Mouse (Mus musculus) Patski (cell line): ENCODE data around the gene Olfr1417. TPM values are rescaled to one million over a fixed set of nuclear protein-coding genes. Genes with fewer than 3 reads are reported as not detected.

Experiments
- ATAC-seq: fragments of 100-300 bp; one replicate; pipeline ENCODE4 v1.8.0; 2021
- CTCF ChIA-PET: fragments of 350-600 bp; sonication (Branson Sonifier 250); formaldehyde crosslinking; loops from one replicate; lab custom pipeline; 2022; ENCODE audit warnings: inconsistent platforms; lab: Charles Lee
- POLR2A ChIA-PET: fragments of 350-600 bp; sonication (Branson Sonifier 250); formaldehyde crosslinking; loops from one replicate; lab custom pipeline; 2022; ENCODE audit warnings: antibody characterized with exemption, inconsistent platforms; lab: Charles Lee
- DNase-seq: peaks from one replicate; pipeline ENCODE4 v3.0.0-alpha.2; 2011; ENCODE audit warnings: low read depth, low spot score
- H3K27me3 ChIP-seq: fragments of 371-371 bp; one replicate; pipeline ENCODE4 v1.5.1; 2021
- CTCF ChIP-seq: fragments of 100-300 bp; IDR thresholded peaks from one replicate; pipeline ENCODE4 v1.5.1; 2021
- in situ Hi-C: fragments of 300-500 bp; cut with MboI; formaldehyde crosslinking; loops from 3 replicates; pipeline ENCODE4 v1.11.1; 2018; ENCODE audit warnings: low pct_unique_long_range_greater_than_20kb, mixed read lengths
- polyA plus RNA-seq: library from polyadenylated mRNA; unstranded; gene quantifications from one replicate; pipeline ENCODE4 v1.2.3, GENCODE M21; 2021

The Olfr1417 gene
- polyA plus RNA-seq, 1 experiment from 2014 or later = 1.1 TPM

GRCm38 (mm10) chr19:11811688-11812365 is 27.2 kb downstream of the Olfr1417 start:
- CTCF ChIA-PET = interaction anchor here (0.8 kb wide), 1 partner anchor 9 kb away, joined by 3 read pairs; no protein-coding TSS in a partner anchor
- POLR2A ChIA-PET = interaction anchor here (0.8 kb wide), 1 partner anchor 9 kb away, joined by 3 read pairs; no protein-coding TSS in a partner anchor
- ATAC-seq (no peak), DNase-seq (no peak)
- no peak for TF ChIP-seq CTCF
- in situ Hi-C loops = no loop called here
- H3K27me3 ChIP-seq = no peaks in the 10 kb centered on the region

- in situ Hi-C loops = no loop called here
- no peaks in the 10 kb centered on the region for H3K27me3 ChIP-seq
- ATAC-seq (no peak), DNase-seq (no peak)
- ChIA-PET POLR2A (no interaction called here), CTCF (interaction anchor here (1.1 to 1.8 kb wide), 2 partner anchors 9 to 33 kb away, joined by 3 to 8 read pairs; no protein-coding TSS in a partner anchor)
- no peak for TF ChIP-seq CTCF
Measured at GRCm38 (mm10) chr19:11810856-11811255, 28.2 kb downstream of the Olfr1417 start.

- no peak for TF ChIP-seq CTCF
- in situ Hi-C loops = no loop called here
- CTCF ChIA-PET = interaction anchor here (0.6 to 1.8 kb wide), 3 partner anchors 10 to 38 kb away, joined by 3 to 8 read pairs (median 3); no protein-coding TSS in a partner anchor
- DNase-seq (no peak), ATAC-seq (no peak)
- POLR2A ChIA-PET = no interaction called here
- no peaks in the 10 kb centered on the region for H3K27me3 ChIP-seq
Measured at GRCm38 (mm10) chr19:11810003-11810758, 28.8 kb downstream of the Olfr1417 start.

- POLR2A ChIA-PET = interaction anchor here (1.4 kb wide), 1 partner anchor 10 kb away, joined by 3 read pairs; no protein-coding TSS in a partner anchor
- no peak for TF ChIP-seq CTCF
- H3K27me3 ChIP-seq = no peaks in the 10 kb centered on the region
- in situ Hi-C loops = no loop called here
- no peak for ATAC-seq
- DNase-seq = no peak
- CTCF ChIA-PET = interaction anchor here (0.9 to 3.7 kb wide), 4 partner anchors 9 to 28 kb away, joined by 3 to 16 read pairs (median 4); no protein-coding TSS in a partner anchor
Measured at GRCm38 (mm10) chr19:11808452-11808851, 30.6 kb downstream of the Olfr1417 start.

GRCm38 (mm10) chr19:11807822-11808221 is 31.2 kb downstream of the Olfr1417 start:
- POLR2A ChIA-PET = no interaction called here
- no peak for DNase-seq
- H3K27me3 ChIP-seq = no peaks in the 10 kb centered on the region

GRCm38 (mm10) chr19:11807251-11807650 is 31.8 kb downstream of the Olfr1417 start:
- ChIA-PET CTCF (interaction anchor here (0.8 to 3.7 kb wide), 4 partner anchors 8 to 100 kb away, joined by 3 to 16 read pairs (median 3); no protein-coding TSS in a partner anchor), POLR2A (no interaction called here)
- in situ Hi-C loops = no loop called here
- H3K27me3 ChIP-seq = no peaks in the 10 kb centered on the region
- no peak for TF ChIP-seq CTCF
- no peak for DNase-seq
- no peak for ATAC-seq

More at GRCm38 (mm10) chr19:11807822-11808221, 31.2 kb downstream of the Olfr1417 start:
- in situ Hi-C loops = no loop called here
- no peak for ATAC-seq
- no peak for TF ChIP-seq CTCF
- CTCF ChIA-PET = interaction anchor here (0.8 to 3.7 kb wide), 2 partner anchors 10 to 13 kb away, joined by 3 to 16 read pairs; no protein-coding TSS in a partner anchor

GRCm38 (mm10) chr19:11804423-11804822 is 34.6 kb downstream of the Olfr1417 start:
- no peak for TF ChIP-seq CTCF
- in situ Hi-C loops = no loop called here
- H3K27me3 ChIP-seq = no peaks in the 10 kb centered on the region
- ChIA-PET CTCF (interaction anchor here (1.2 to 1.8 kb wide), 5 partner anchors 17 to 63 kb away, joined by 3 to 5 read pairs (median 3); no protein-coding TSS in a partner anchor), POLR2A (no interaction called here)
- ATAC-seq (no peak), DNase-seq (no peak)

- DNase-seq (no peak), ATAC-seq (peak; percentile 95)
- CTCF ChIA-PET = interaction anchor here (1.1 kb wide), 1 partner anchor 22 kb away, joined by 3 read pairs; no protein-coding TSS in a partner anchor
- no peaks in the 10 kb centered on the region for H3K27me3 ChIP-seq
- POLR2A ChIA-PET = no interaction called here
- in situ Hi-C loops = no loop called here
- TF ChIP-seq CTCF = no peak
Measured at GRCm38 (mm10) chr19:11800531-11801315, 38.3 kb downstream of the Olfr1417 start.

- ChIA-PET CTCF (no interaction called here), POLR2A (no interaction called here)
- in situ Hi-C loops = loop anchor here (25.0 kb wide), 2 partner anchors 693 to 993 kb away; partner anchors contain the start of genes Lpxn and Zfp91
- no peak for TF ChIP-seq CTCF
- DNase-seq = no peak
- ATAC-seq = no peak
- no peaks in the 10 kb centered on the region for H3K27me3 ChIP-seq
Measured at GRCm38 (mm10) chr19:11794447-11794846, 44.6 kb downstream of the Olfr1417 start.
